Mouse (Mus musculus): ENCODE results near the gene Nhsl1. TPM values are rescaled to one million over a fixed set of nuclear protein-coding genes. Genes with fewer than 3 reads are reported as not detected.

The Nhsl1 gene
- total and polyA plus RNA-seq, 3 experiments = not detected

DNA sequence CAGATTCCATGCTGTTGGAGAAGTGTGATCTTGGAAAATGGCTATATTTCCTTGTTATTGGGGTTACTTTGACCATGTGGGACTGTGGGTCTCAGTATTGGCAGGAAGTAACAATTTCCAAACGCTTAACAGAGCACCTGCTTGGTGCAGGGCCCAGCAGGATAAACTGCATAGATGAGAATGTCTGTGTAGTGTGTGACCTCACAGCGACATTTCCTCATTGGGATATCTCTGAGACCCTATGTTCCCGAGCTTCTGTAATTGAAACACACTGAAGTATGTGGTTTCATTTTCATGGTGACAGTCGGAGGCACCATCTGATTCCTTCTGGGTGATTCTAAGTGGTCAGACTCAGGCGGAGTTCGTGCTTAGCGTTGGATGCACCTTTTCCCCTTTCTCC lies 75.5 kb downstream of the Nhsl1 start:
- Histone ChIP-seq H3K27me3 (ENCODE audit: control insufficient read depth in 1 of 2, insufficient read depth in 2 of 2, low read length in 2 of 2) (no peaks in the 10 kb centered on the region), H3K9me3 (replicated peaks; ENCODE audit: insufficient read depth, low read length) (no peaks in the 10 kb centered on the region), H3K9ac (ENCODE audit: control insufficient read depth, low read depth, low read length, poor library complexity, severe bottlenecking) (peak overlapping the region; percentile 30), H3K4me3 (ENCODE audit: control insufficient read depth in 1 of 2, insufficient read depth in 1 of 2, low read depth in 2 of 2, low read length in 2 of 2) (peak overlapping the region; percentile 45 to 46), H3K79me2 (ENCODE audit: control insufficient read depth, insufficient read depth, low read length, poor library complexity) (no peaks in the 10 kb centered on the region), H3K4me1 (ENCODE audit: control insufficient read depth in 1 of 2, insufficient read depth in 2 of 2, low read length in 2 of 2) (no peaks in the 10 kb centered on the region), H3K36me3 (ENCODE audit: control insufficient read depth in 1 of 2, insufficient read depth in 2 of 2, low read length in 2 of 2) (no peaks in the 10 kb centered on the region), H3K27ac (ENCODE audit: control insufficient read depth, low read depth, low read length) (no peak overlapping the region)
- DNase-seq (ENCODE audit: low read depth, low spot score) = peak; percentile 10
- TF ChIP-seq MEF2A (IDR thresholded peaks at IDR 0.05; ENCODE audit: extremely low read depth, insufficient replicate concordance, low read depth, low read length, poor library complexity, severe bottlenecking) (no peak), MAX (IDR thresholded peaks at IDR 0.05; ENCODE audit: low read length) (no peak), SMC3 (IDR thresholded peaks at IDR 0.05; ENCODE audit: low read depth, low read length) (no peak), BHLHE40 (IDR thresholded peaks at IDR 0.05; ENCODE audit: borderline replicate concordance, low read depth, low read length) (no peak), RAD21 (IDR thresholded peaks at IDR 0.05; ENCODE audit: low read depth, low read length) (no peak), POLR2A (IDR thresholded peaks at IDR 0.05; ENCODE audit: control insufficient read depth in 1 of 2, insufficient read depth in 1 of 2, low read depth in 1 of 2, low read length in 2 of 2, poor library complexity in 1 of 2) (no peak), ETS1 (IDR thresholded peaks at IDR 0.05; ENCODE audit: low read depth, low read length) (no peak), NRF1 (IDR thresholded peaks at IDR 0.05; ENCODE audit: insufficient read depth, low read depth, low read length, poor library complexity, severe bottlenecking) (no peak), POLR2AphosphoS2 (IDR thresholded peaks at IDR 0.05; ENCODE audit: low read length) (no peak), MYB (IDR thresholded peaks at IDR 0.05; ENCODE audit: low read depth, low read length) (no peak), CHD1 (IDR thresholded peaks at IDR 0.05; ENCODE audit: low read depth, low read length) (no peak), POLR2AphosphoS5 (IDR thresholded peaks at IDR 0.05; ENCODE audit: borderline replicate concordance, low read depth, low read length) (no peak), ZMIZ1 (IDR thresholded peaks at IDR 0.05; ENCODE audit: low read depth, low read length) (no peak), USF1 (IDR thresholded peaks at IDR 0.05; ENCODE audit: low read depth, low read length) (no peak), E2F4 (IDR thresholded peaks at IDR 0.05; ENCODE audit: borderline replicate concordance, low read depth, low read length) (no peak)

DNA sequence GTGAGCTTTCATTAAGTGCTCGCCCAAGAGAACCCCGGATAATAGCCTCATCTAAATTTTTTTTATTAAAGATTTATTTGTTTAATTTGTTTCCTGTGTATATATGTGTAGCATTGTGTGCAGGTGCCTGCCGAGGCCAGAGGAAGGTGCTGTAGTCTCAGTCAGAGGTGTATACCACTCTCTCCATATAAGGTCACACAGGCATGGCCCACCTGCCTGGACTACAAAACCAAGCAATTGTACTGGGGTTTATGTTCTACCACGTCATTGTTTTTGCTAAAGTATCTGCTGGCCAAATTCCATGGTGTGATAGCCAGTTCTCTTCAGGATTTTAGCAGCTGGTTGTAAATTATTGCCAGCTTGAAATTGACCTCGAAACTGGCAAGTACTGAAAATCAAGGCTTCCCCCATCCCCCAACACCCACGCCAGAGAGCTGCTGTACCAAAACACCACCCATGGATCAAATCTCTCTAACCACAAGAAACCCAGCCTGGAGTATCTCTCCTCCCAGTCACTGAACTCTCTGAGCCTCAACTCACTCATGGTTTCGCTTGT lies 81.4 kb downstream of the Nhsl1 start:
- Histone ChIP-seq H3K79me2 (ENCODE audit: control insufficient read depth, insufficient read depth, low read length, poor library complexity) (no peaks in the 10 kb centered on the region), H3K27ac (ENCODE audit: control insufficient read depth, low read depth, low read length) (no peak overlapping the region), H3K4me1 (ENCODE audit: control insufficient read depth in 1 of 2, insufficient read depth in 2 of 2, low read length in 2 of 2) (no peaks in the 10 kb centered on the region), H3K27me3 (ENCODE audit: control insufficient read depth in 1 of 2, insufficient read depth in 2 of 2, low read length in 2 of 2) (no peaks in the 10 kb centered on the region), H3K4me3 (ENCODE audit: control insufficient read depth in 1 of 2, insufficient read depth in 1 of 2, low read depth in 2 of 2, low read length in 2 of 2) (no peak overlapping the region), H3K9me3 (replicated peaks; ENCODE audit: insufficient read depth, low read length) (no peaks in the 10 kb centered on the region), H3K36me3 (ENCODE audit: control insufficient read depth in 1 of 2, insufficient read depth in 2 of 2, low read length in 2 of 2) (no peaks in the 10 kb centered on the region), H3K9ac (ENCODE audit: control insufficient read depth, low read depth, low read length, poor library complexity, severe bottlenecking) (no peak overlapping the region)
- no peak for DNase-seq (ENCODE audit: low read depth, low spot score)
- no peak for TF ChIP-seq E2F4 (IDR thresholded peaks at IDR 0.05; ENCODE audit: borderline replicate concordance, low read depth, low read length)
- no peak for TF ChIP-seq TAL1 (IDR thresholded peaks at IDR 0.05; ENCODE audit: low read length)
- TF ChIP-seq POLR2AphosphoS5 (IDR thresholded peaks at IDR 0.05; ENCODE audit: borderline replicate concordance, low read depth, low read length) = no peak
- TF ChIP-seq MAX (IDR thresholded peaks at IDR 0.05; ENCODE audit: low read length) = no peak
- no peak for TF ChIP-seq SMC3 (IDR thresholded peaks at IDR 0.05; ENCODE audit: low read depth, low read length)
- no peak for TF ChIP-seq HCFC1 (IDR thresholded peaks at IDR 0.05; ENCODE audit: low read depth, low read length)
- no peak for TF ChIP-seq EP300 (IDR thresholded peaks at IDR 0.05; ENCODE audit: low read depth in 1 of 2, low read length in 2 of 2)
- TF ChIP-seq BHLHE40 (IDR thresholded peaks at IDR 0.05; ENCODE audit: borderline replicate concordance, low read depth, low read length) = no peak
- TF ChIP-seq ZMIZ1 (IDR thresholded peaks at IDR 0.05; ENCODE audit: low read depth, low read length) = no peak
- TF ChIP-seq MAZ (IDR thresholded peaks at IDR 0.05; ENCODE audit: low read depth, low read length) = no peak
- TF ChIP-seq ETS1 (IDR thresholded peaks at IDR 0.05; ENCODE audit: low read depth, low read length) = no peak
- TF ChIP-seq MAFK (IDR thresholded peaks at IDR 0.05; ENCODE audit: borderline replicate concordance, low read depth, low read length) = no peak
- no peak for TF ChIP-seq POLR2A (IDR thresholded peaks at IDR 0.05; ENCODE audit: control insufficient read depth in 1 of 2, insufficient read depth in 1 of 2, low read depth in 1 of 2, low read length in 2 of 2, poor library complexity in 1 of 2)
- TF ChIP-seq MYB (IDR thresholded peaks at IDR 0.05; ENCODE audit: low read depth, low read length) = no peak
- TF ChIP-seq USF2 (IDR thresholded peaks at IDR 0.05; ENCODE audit: borderline replicate concordance in 1 of 2, insufficient read depth in 1 of 2, low read depth in 1 of 2, low read length in 2 of 2) = no peak
- no peak for TF ChIP-seq GATA1 (IDR thresholded peaks at IDR 0.05; ENCODE audit: low read depth, low read length)
- no peak for TF ChIP-seq NELFE (IDR thresholded peaks at IDR 0.05; ENCODE audit: low read depth, low read length)

Data from MEL (cell line).